Mouse (Mus musculus) layer of hippocampus, adult 9-10 months (tissue): ENCODE results near the gene Ermard.
"Not testable (repeated sequence)": the region's sequence is repeated elsewhere in the genome, so short reads cannot be mapped to it uniquely, and the experiment has no call there.

Source experiments
- DNase-seq: peaks from one replicate; pipeline ENCODE4 v3.0.0; 2022; ENCODE audit warnings: low spot score

Ermard gene

DNA sequence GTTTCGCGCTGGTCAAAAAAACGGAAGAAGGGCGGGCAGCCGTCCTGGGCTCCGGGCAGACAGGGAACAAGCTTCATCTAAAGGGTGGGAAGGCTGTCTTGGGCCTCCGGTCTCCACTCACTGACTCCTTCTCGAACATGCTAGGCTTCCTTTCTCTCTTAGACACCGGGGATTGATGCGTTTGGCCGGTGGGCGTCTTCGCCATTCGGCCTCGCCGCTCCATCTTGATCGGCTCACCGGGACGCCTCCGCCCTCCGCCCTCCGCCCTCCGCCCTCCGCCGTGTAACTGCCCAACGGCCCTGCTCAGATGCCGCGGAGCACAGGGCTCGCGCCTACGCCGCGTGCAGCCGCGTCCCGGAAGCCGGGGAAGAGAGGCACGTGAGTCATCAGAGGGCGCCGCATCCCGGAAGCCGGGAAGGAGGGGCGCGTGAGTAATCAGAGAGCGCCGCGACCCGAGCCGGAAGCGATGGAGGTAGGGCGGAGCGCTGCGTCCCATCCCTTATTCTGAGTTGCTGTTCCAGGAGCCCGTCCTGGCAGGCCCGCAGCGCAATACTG lies at the start of gene Ermard, which contains the start of the genes Tcte3 and Gm3448:
TSS of gene Ermard (plus strand) at position 34 of the 555 bp plus-strand sequence.
TSS of gene Tcte3 (minus strand) at position 314 of the 555 bp plus-strand sequence.
TSS of gene Gm3448 (minus strand) at position 363 of the 555 bp plus-strand sequence.
- not testable (repeated sequence) for DNase-seq

- not testable (repeated sequence) for DNase-seq
These were observed 48.4 kb upstream of the Ermard start for GRCm38 (mm10) chr17:14992522-14993138.

DNA sequence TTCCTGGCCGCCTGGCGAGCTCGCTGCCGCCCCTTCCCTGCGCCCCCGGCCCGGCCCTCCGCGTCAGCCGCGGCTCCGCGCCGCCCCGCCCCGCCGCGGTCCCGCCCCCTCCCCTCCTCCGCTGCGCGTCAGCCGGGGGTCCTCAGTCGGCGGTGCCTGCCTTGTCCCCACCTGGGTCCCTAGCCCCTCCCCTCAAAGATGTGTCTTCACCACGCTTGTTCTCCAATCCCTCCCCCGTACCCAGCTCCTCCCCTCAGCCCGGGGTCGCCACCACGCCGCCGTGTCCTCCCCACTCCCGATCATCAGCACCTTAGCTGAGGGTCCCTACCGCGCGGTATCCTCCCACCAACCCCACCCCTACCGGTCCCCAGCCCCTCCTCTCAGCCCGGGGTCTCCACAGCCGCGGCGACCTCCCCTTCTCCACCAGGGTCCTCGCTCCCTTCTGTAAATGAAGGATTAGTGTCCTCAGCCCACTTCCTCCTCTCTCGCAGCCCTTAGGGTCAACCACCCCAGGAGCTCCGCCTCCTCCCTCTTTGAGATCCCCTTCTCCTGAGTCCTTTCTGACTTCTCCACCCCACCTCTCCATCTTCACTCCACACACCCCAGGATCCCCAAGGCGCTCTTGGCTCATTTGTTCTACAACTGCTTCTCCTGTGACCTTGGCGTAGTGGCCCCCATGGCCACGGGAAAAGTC lies 47.7 kb upstream of the Ermard start:
- not testable (repeated sequence) for DNase-seq

DNA sequence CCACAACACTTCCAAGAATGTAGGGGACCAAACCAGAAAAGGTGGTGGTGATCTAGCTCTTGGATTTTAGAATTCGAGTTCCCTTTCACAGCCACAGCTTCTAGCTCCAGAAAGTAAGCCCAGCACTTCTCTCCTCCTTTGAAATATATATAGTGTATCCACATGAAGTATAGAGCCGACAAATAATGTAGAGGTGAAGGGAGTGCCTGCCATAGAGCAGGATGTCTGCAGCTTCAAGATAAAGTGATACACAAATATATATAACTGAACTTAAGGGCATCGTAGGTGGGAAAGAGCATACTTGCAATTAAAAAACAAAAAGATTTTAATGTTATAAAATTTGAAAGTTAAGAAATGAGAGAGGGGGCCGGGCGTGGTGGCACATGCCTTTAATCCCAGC lies 46.9 kb upstream of the Ermard start:
- not testable (repeated sequence) for DNase-seq

DNA sequence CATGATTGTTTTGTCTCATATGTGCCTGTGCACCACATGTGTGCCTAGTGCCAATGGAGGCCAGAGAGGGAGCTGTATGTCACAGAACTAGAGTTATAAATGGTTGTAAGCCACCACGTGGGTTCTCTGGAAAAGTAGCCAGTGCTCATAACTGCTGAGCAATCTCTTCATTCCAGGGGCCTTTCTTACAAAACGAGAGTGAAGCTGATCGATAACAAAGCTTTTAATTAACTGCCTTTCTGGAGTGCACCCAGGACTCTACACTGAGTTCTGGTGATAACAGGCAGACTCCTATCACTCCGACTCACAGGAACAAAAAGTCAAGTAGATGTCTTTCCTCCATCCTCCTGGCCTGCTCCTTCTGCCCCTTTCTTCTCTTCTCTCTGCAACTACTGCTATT lies 41.0 kb upstream of the Ermard start:
- DNase-seq, result not testable (repeated sequence)

- not testable (repeated sequence) for DNase-seq
These were observed 31.9 kb upstream of the Ermard start for GRCm38 (mm10) chr17:15009088-15009487.

DNA sequence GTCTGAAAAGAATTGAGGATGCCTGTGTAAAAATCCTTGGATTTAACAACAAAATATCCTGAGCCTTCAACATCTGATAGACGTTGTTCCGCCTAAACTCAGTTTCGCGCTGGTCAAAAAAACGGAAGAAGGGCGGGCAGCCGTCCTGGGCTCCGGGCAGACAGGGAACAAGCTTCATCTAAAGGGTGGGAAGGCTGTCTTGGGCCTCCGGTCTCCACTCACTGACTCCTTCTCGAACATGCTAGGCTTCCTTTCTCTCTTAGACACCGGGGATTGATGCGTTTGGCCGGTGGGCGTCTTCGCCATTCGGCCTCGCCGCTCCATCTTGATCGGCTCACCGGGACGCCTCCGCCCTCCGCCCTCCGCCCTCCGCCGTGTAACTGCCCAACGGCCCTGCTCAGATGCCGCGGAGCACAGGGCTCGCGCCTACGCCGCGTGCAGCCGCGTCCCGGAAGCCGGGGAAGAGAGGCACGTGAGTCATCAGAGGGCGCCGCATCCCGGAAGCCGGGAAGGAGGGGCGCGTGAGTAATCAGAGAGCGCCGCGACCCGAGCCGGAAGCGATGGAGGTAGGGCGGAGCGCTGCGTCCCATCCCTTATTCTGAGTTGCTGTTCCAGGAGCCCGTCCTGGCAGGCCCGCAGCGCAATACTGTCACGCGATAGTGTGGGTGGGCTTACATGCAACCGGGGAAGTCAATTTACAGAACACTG lies 31.1 kb upstream of the Ermard start, which contains the start of gene Gm3435:
TSS of gene Gm3435 (plus strand) at position 471 of the 708 bp plus-strand sequence.
- DNase-seq, result not testable (repeated sequence)

GRCm38 (mm10) chr17:15021503-15022220 lies 19.3 kb upstream of the Ermard start:
- DNase-seq, result peak; percentile 21

DNA sequence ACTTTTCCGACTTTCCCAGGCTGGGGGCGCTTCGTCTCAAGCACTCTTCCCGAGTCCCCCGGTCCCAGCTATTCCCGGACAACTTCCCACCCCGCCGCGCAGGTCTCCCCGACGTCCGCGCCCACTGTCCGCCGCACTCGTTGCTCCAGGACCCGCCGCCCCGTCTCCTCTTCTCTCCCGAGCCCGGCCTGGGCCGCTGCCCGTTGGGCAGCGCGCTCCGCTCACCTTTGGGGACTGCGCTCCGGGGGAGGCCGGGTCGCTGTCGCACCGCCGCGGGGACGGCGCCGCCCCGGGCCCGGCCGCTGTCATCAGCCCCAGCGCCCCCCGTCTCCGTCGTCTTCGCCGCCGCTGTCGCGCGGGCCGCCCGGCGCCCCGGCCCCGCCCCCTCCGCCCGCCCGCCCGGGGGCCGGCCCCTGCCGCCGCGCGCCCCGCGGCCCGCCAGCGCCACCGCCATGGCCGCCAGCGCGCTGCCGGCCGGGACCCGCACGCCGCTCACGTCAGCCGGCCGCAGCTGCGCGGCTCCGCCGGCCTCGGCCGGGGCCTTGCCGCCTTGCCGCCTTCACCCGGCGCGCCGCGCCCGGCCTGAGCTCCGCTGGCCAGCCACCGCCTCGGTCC lies 17.0 kb upstream of the Ermard start:
- not testable (repeated sequence) for DNase-seq

DNA sequence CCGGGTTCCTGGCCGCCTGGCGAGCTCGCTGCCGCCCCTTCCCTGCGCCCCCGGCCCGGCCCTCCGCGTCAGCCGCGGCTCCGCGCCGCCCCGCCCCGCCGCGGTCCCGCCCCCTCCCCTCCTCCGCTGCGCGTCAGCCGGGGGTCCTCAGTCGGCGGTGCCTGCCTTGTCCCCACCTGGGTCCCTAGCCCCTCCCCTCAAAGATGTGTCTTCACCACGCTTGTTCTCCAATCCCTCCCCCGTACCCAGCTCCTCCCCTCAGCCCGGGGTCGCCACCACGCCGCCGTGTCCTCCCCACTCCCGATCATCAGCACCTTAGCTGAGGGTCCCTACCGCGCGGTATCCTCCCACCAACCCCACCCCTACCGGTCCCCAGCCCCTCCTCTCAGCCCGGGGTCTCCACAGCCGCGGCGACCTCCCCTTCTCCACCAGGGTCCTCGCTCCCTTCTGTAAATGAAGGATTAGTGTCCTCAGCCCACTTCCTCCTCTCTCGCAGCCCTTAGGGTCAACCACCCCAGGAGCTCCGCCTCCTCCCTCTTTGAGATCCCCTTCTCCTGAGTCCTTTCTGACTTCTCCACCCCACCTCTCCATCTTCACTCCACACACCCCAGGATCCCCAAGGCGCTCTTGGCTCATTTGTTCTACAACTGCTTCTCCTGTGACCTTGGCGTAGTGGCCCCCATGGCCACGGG lies 16.4 kb upstream of the Ermard start:
- DNase-seq, result not testable (repeated sequence)

DNA sequence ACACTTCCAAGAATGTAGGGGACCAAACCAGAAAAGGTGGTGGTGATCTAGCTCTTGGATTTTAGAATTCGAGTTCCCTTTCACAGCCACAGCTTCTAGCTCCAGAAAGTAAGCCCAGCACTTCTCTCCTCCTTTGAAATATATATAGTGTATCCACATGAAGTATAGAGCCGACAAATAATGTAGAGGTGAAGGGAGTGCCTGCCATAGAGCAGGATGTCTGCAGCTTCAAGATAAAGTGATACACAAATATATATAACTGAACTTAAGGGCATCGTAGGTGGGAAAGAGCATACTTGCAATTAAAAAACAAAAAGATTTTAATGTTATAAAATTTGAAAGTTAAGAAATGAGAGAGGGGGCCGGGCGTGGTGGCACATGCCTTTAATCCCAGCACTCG lies 15.5 kb upstream of the Ermard start:
- DNase-seq, result not testable (repeated sequence)

- DNase-seq, result not testable (repeated sequence)
These were observed 9.6 kb upstream of the Ermard start for GRCm38 (mm10) chr17:15031414-15031813.

GRCm38 (mm10) chr17:15040455-15040854 lies 553 bp upstream of the Ermard start:
- DNase-seq, result not testable (repeated sequence)

DNA sequence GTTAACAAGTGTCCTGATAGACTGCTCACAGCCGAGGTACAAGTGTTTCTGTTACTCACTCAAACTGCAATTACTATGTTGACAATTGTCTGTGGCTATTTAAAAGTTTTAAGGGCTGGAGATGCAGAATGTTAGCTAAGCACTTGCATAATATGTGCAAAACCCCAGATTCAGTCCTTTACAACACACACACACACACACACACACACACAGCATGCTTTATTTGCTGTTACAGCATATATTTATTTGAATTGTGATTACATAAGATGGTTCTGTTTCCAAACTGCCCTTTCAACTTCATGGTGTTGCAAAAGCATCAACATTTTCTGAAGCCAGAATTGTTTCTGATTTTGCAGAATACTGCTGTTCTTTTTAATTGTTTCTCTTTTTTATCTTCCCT lies 9.3 kb downstream of the Ermard start:
- DNase-seq, result not testable (repeated sequence)

DNA sequence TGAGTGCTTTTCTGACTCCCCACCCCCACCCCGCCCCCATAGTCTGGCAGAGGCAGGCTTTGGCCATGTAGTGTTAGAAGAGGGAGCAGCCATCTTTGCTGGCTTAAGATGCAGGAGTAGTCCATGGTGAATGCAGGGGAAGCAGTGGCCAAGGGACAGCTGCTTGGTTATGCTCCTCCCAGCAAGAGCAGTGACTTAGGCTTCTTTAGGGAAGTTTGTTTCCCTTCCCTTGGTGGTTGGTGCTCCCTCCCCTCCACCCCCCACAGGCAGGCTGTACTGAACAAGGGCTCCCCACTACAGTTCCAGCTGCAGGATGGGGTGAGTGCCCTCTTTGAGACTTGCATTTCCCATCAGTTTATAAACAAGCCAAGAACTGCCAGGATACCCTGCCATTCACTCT lies 11.8 kb downstream of the Ermard start:
- DNase-seq, result not testable (repeated sequence)

DNA sequence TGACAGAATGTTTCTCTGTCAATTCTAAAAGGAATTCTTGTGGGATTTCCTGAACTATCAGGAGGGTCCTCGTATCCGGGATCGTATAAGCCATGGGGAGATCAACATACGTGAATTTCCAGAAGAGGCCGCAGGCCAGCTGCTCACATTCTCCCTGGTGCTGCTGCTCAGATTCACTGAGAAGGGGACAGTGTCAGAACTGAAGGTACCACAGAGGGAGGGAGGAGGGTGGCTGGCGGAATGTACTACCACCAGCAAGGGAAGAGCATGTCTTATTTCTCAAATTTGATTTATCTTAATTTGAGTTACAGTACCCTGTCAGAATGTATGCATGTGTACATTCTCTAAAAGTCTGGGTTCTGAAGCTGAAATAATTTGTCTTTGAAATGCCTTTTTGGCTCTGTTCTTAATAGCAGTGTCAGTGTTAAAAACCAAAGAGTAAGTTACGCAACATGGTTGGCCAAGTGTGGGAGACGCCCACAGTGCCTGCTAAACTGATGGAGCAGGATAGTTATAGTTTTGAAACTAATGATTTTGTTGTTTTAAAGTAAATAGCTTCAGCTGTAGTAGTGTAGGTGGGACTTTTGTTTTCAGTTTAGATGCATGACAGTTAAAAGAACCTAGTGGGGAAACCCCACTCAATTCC lies 12.3 kb downstream of the Ermard start:
- not testable (repeated sequence) for DNase-seq

DNA sequence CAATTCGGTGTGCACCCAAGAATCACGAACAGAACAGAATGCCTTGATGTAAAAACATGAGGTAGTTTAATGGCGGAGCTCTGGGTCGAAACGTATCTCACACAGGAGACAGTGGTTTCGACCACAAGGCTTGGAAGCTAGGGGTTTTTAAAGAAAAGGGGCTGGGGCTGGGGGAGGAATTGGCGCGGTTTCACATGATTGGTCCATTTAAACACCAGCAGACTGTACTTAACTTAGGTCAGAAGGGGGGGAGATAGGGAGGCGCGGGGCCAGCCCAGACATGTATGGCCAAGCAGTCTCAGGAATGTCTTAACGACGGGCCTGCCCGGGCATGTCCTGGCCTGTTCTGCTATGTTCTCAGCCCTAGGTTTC lies 12.8 kb downstream of the Ermard start:
- DNase-seq, result not testable (repeated sequence)

DNA sequence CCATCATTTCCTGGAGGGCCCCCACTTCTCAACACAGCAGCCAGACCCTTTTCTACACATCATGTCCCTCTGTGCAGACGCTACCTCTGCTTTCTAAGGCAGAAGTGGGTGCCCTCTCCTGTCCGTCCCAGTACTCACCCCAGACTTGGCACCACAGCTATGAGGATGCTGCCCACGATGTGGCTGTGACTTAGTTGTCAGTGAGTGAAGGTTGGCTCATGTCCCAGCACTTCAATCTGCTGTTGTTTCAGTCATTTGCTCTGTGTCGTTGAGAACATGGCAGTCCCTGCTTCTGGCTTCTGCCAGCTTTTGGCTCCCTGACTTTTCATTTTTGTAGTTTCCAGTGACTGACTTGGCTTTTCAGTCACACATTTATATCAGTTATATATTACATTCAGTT lies 14.9 kb downstream of the Ermard start:
- peak; percentile 65 for DNase-seq

DNA sequence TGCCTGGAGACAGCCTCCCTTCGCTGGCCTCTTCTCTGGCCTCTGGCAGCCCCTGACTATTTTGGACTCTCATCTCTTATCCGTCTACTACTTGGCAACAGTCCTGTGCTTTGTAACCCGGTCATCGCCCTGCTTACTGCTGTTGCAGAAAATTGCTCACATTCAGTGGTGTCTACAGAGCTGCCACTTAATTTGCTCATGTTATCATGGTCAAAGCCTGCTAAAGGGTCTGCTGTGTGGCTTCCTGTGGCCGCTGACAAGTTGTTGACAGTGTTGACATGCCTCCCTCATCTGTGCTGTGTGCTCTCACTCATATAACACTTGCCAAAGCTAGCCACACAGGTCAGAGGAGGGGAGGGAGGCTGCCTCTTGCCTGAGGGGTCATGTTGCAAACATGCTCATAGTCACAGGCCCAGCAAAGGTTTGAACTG lies 17.2 kb downstream of the Ermard start:
- DNase-seq, result no peak

DNA sequence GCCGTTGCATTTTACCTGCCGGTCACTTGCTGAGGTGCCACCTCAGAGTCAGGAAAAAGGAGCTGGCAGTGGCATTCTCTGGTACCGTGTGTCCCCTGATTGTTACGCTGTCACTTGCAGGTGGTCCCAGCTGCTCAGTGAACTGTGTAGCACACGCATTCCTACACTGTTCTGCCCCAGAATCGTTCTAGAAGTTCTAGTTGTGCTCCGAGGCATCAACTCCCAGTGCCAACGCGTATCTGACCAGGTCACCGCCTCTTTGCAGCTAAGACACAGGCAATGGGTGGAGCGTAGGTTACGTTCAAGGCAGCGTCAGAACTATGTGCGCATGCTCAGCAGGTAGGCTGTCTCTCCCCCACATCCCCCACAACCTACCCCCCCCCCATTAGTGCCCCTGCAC lies 18.6 kb downstream of the Ermard start:
- DNase-seq, result no peak
